Mouse (Mus musculus) stomach, postnatal 0 days (tissue): ENCODE data around the gene Kcna5. TPM values are rescaled to one million over a fixed set of nuclear protein-coding genes. Genes with fewer than 3 reads are reported as not detected.

ENCODE experiments used
- ATAC-seq: fragments of 200-750 bp; cut with Nextera tagmentation; 2 replicates; pipeline ENCODE4 v1.8.0; 2017; ENCODE audit not compliant: low FRiP score, low TSS enrichment
- DNase-seq: peaks from one replicate; pipeline ENCODE4 v3.0.0-alpha.2; 2016; ENCODE audit warnings: low spot score
- H3K27ac ChIP-seq: fragments of 300-500 bp; sonication (generic); replicated peaks from 2 replicates; pipeline ENCODE4 v1.5.1; 2014; ENCODE audit warnings: mild to moderate bottlenecking, control low read depth
- H3K27me3 ChIP-seq: fragments of 300-500 bp; sonication (generic); 2 replicates; pipeline ENCODE4 v1.6.1; 2014; ENCODE audit warnings: low read length; ENCODE audit not compliant: control insufficient read depth, insufficient read depth
- H3K36me3 ChIP-seq: fragments of 300-500 bp; sonication (generic); 2 replicates; pipeline ENCODE4 v1.6.1; 2014; ENCODE audit warnings: low read length, mixed read lengths; ENCODE audit not compliant: control insufficient read depth, insufficient read depth
- H3K4me1 ChIP-seq: fragments of 300-500 bp; sonication (generic); replicated peaks from 2 replicates; pipeline ENCODE4 v1.6.1; 2014; ENCODE audit warnings: antibody characterized with exemption; ENCODE audit not compliant: control insufficient read depth, insufficient read depth
- H3K4me2 ChIP-seq: fragments of 300-500 bp; sonication (generic); replicated peaks from 2 replicates; pipeline ENCODE4 v1.6.1; 2014; ENCODE audit warnings: low read depth, mild to moderate bottlenecking, control low read depth, moderate library complexity
- H3K4me3 ChIP-seq: fragments of 300-500 bp; sonication (generic); 2 replicates; pipeline ENCODE4 v1.5.1; 2014; ENCODE audit warnings: low read depth, low read length, control low read depth
- H3K9ac ChIP-seq: fragments of 300-500 bp; sonication (generic); 2 replicates; pipeline ENCODE4 v1.6.1; 2014; ENCODE audit warnings: mild to moderate bottlenecking, low read length, control low read depth, mixed read lengths
- H3K9me3 ChIP-seq: fragments of 300-500 bp; sonication (generic); 2 replicates; pipeline ENCODE4 v1.6.1; 2016; ENCODE audit warnings: low read length; ENCODE audit not compliant: control insufficient read depth
- CTCF ChIP-seq: IDR thresholded peaks from 2 replicates; pipeline ENCODE4 v1.5.1; 2016; ENCODE audit warnings: antibody characterized with exemption, low read depth, mild to moderate bottlenecking, moderate library complexity
- EP300 ChIP-seq: optimal IDR thresholded peaks from 2 replicates; pipeline ENCODE3; 2016; ENCODE audit warnings: antibody characterized with exemption
- WGBS: fragments of 180-500 bp; shearing (Covaris S2); extraction: QIAGEN DNeasy Blood & Tissue Kit; methylation state at CpG from one replicate; pipeline ENCODE4 v1.1.7; 2014; 5-methylcytosine and 5-hydroxymethylcytosine counted together
- polyA plus RNA-seq: library from polyadenylated mRNA; unstranded; fragments of >200 nt; fragmentation: Nextera tagmentation; extraction: Ambion mirVana; gene quantifications from 2 replicates; pipeline ENCODE4 v1.2.1, GENCODE M21; 2015

Kcna5 gene
- polyA plus RNA-seq, 1 experiment from 2014 or later: 3.5 TPM

DNA sequence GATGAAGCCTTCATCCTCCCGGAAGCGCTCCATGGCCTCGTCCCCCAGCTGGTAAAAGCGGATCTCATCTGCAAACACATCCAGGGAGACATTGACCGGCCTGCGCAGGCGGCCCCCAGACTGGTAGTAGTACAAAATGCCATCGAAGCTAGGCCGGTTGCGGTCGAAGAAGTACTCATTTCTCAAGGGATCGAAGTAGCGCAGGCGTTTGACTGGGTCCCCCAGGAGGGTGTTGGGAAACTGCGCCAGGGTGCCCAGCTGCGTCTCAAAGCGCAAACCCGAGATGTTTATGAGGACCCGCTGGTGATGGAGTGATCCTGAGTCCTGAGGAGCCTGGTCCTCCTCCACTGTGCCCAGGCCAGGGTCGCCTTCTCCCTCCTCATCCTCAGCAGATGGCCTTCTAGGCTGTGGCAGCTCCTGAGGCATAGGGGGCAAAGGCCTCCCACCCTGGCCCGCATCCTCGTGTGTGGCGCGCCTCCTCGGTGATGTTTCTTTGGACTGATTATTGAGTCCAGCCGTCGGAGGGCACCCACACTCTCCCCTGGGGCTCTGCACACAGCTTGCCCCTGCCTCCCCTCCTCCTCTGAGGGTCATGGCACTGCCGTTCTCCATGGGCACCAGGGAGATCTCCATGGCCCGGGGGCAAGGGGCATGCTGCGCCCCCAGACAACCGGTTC, 543 bp downstream of the Kcna5 start:
- no peaks in the 10 kb centered on the region for H3K9me3 ChIP-seq
- ATAC-seq: peak; percentile 45; the same call in 1 of the 2 replicates
- H3K4me1 ChIP-seq: no peaks in the 10 kb centered on the region; the same call in 1 of the 2 replicates
- TF ChIP-seq EP300: no peak
- no peak for TF ChIP-seq CTCF
- peak overlapping the region; percentile 28 for H3K4me3 ChIP-seq
- peak overlapping the region; percentile 78 for H3K27ac ChIP-seq
- 20% methylated on average over 31 of the region's 31 CpGs for WGBS
- DNase-seq: no peak
- peak overlapping the region; percentile 58; the same call in 1 of the 2 replicates for H3K9ac ChIP-seq
- H3K27me3 ChIP-seq: no peaks in the 10 kb centered on the region; the same call in 1 of the 2 replicates
- H3K4me2 ChIP-seq: peak overlapping the region; percentile 53
- no peaks in the 10 kb centered on the region for H3K36me3 ChIP-seq

DNA sequence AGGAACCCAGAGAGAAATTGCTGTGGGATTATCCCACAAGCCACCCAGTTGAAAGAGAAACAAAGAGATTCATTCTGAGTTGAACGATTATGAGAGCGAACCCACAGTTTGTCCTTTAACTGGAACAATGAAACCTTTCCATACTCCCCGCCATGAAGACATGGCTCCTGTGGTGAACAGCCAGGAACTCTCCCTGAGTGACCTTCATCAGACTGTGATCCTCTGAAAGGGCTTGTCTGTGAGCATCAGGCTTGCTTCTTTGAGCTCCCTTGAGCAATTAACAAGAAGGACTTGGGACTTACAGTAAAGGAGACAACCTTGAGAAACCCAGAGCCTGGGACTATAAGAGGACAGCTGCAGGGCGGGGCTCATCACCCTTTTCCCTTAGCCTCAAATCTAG, 3.9 kb downstream of the Kcna5 start:
- Histone ChIP-seq H3K4me3 (no peak overlapping the region), H3K27ac (no peak overlapping the region), H3K9me3 (no peaks in the 10 kb centered on the region), H3K36me3 (no peaks in the 10 kb centered on the region), H3K9ac (no peak overlapping the region), H3K27me3 (no peaks in the 10 kb centered on the region; the same call in 1 of the 2 replicates), H3K4me2 (no peak overlapping the region), H3K4me1 (no peaks in the 10 kb centered on the region; the same call in 1 of the 2 replicates)
- 68% methylated on average over 4 of the region's 4 CpGs for WGBS
- no peak for DNase-seq
- ATAC-seq: no peak
- TF ChIP-seq EP300 (no peak), CTCF (no peak)

DNA sequence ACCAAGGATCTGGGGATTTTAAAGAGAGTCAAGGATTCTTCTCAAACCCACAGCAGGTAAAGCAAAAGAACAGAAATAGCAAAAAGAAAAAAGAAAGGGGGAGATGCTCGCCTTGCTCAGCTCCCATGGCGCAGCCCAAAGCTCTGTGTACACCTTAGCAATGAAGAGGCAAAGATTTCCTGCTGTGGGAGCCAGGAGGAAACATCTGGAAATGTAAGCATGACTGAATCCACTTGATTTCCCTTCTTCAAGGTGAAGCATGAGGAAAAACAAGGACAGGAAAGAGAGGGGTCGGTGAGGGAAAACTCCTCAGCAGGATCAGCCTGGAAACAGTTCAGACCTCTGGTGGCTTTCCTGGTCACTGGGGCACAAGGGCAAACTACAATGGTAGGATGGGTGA, 5.2 kb downstream of the Kcna5 start:
- 80% methylated on average over 3 of the region's 3 CpGs for WGBS
- no peaks in the 10 kb centered on the region for H3K9me3 ChIP-seq
- H3K36me3 ChIP-seq: no peaks in the 10 kb centered on the region
- no peak overlapping the region for H3K27ac ChIP-seq
- H3K4me1 ChIP-seq: no peaks in the 10 kb centered on the region
- no peak for DNase-seq
- no peak overlapping the region for H3K4me3 ChIP-seq
- no peaks in the 10 kb centered on the region; the same call in 1 of the 2 replicates for H3K27me3 ChIP-seq
- no peak overlapping the region for H3K4me2 ChIP-seq
- no peak overlapping the region for H3K9ac ChIP-seq
- TF ChIP-seq EP300 (no peak), CTCF (no peak)
- no peak for ATAC-seq

DNA sequence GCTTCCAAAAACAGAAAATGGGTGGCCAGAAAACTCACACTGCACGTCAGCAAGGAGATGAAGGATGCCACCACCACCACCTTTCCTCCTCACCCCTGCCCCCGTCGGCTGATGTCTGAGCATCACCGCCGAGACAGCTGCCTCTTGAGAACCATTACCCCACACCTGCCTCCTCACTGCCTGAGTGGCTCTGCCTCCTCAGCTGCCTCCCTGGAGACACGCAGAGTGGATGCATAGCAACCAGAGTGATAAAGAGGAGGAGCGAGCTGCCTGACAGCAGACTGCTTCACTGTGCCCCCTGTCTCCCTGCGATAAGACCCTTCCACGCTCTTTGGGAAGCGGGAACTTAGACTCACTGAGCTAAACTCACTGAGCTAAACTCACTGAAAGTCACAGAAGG, 20.5 kb downstream of the Kcna5 start:
- Histone ChIP-seq H3K4me2 (no peak overlapping the region), H3K9me3 (no peaks in the 10 kb centered on the region), H3K4me3 (no peak overlapping the region), H3K4me1 (no peaks in the 10 kb centered on the region), H3K27ac (no peak overlapping the region), H3K36me3 (no peaks in the 10 kb centered on the region), H3K27me3 (no peaks in the 10 kb centered on the region), H3K9ac (no peak overlapping the region)
- no peak for ATAC-seq
- 38% methylated on average over 10 of the region's 10 CpGs for WGBS
- TF ChIP-seq EP300: no peak
- no peak for TF ChIP-seq CTCF
- no peak for DNase-seq

DNA sequence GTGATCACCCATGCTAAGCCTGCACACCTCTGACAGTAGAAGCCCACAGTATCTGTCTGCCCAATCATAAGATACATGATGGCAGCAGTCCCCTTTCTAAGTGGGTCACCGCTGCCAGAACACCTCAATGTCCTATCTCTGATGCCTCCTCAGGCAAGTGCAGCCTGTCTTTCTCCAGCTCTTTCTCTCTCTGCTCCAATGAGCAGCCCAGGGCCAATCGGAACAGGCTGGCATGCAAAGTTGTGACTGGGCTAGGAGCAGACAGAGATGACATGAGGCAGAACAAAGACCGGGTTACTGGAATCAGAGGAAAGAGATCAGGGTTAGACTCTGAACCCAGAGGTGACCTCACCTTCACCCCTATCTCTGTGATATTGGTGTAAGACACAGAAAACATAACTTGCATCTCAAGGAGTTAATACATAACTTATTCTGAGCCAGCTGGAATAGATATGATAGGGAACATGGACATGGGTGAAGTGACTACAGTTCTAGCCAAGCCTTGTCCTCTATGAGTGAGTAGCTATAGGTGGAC, 21.4 kb downstream of the Kcna5 start:
- Histone ChIP-seq H3K27ac (no peak overlapping the region), H3K36me3 (no peaks in the 10 kb centered on the region), H3K9ac (no peak overlapping the region), H3K27me3 (no peaks in the 10 kb centered on the region), H3K4me3 (no peak overlapping the region), H3K4me1 (no peaks in the 10 kb centered on the region), H3K9me3 (no peaks in the 10 kb centered on the region), H3K4me2 (no peak overlapping the region)
- TF ChIP-seq EP300 (no peak), CTCF (no peak)
- 86% methylated on average over 3 of the region's 3 CpGs for WGBS
- DNase-seq (no peak), ATAC-seq (no peak)

DNA sequence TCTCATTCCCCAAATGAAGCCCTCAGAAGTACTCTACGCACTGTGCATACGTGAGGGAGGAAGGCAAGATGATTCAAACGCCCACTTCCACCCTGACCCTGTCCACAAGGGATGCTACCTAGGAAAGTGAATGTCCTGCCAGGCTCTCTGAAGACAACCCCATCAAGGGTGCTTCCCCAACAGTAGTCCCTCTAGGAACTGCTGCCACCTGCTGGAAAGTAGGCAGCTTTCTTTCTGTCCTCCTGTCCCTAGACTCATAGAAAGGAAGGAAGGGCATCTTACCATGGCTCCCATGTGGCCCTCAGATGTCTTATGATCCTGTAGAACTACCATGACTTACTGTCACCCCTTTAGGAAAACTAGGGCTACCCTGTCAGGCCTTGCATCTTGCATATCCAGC, 22.1 kb downstream of the Kcna5 start:
- no peak overlapping the region for H3K4me3 ChIP-seq
- no peak overlapping the region for H3K27ac ChIP-seq
- no peak overlapping the region for H3K4me2 ChIP-seq
- no peaks in the 10 kb centered on the region for H3K4me1 ChIP-seq
- no peak for ATAC-seq
- DNase-seq: no peak
- no peaks in the 10 kb centered on the region for H3K9me3 ChIP-seq
- H3K27me3 ChIP-seq: no peaks in the 10 kb centered on the region
- no peak overlapping the region for H3K9ac ChIP-seq
- peak; percentile 66 for TF ChIP-seq CTCF
- TF ChIP-seq EP300: no peak
- H3K36me3 ChIP-seq: no peaks in the 10 kb centered on the region
- WGBS: 82% methylated on average over 3 of the region's 3 CpGs
